Mouse (Mus musculus) limb, embryonic 13.5 days (tissue): ENCODE results near the gene Inhba. TPM values are rescaled to one million over a fixed set of nuclear protein-coding genes. Genes with fewer than 3 reads are reported as not detected.
A peak's percentile ranks its signal among the peaks of the same experiment; 100 is the strongest.

Experiments used
- ATAC-seq: fragments of 200-750 bp; cut with Nextera tagmentation; 2 replicates; pipeline ENCODE4 v1.8.0; 2017; ENCODE audit warnings: low read depth, moderate number of reproducible peaks, moderate TSS enrichment; ENCODE audit not compliant: low FRiP score
- H3K27ac ChIP-seq: fragments of 300-500 bp; sonication (generic); 2 replicates; pipeline ENCODE4 v1.5.1; 2015; ENCODE audit warnings: inconsistent platforms, mild to moderate bottlenecking, moderate library complexity
- H3K27me3 ChIP-seq: fragments of 300-500 bp; sonication (generic); 2 replicates; pipeline ENCODE4 v1.6.1; 2015; ENCODE audit warnings: mild to moderate bottlenecking, inconsistent platforms
- H3K36me3 ChIP-seq: fragments of 300-500 bp; sonication (generic); 2 replicates; pipeline ENCODE4 v1.6.1; 2015; ENCODE audit warnings: inconsistent platforms, mild to moderate bottlenecking, moderate library complexity
- H3K4me1 ChIP-seq: fragments of 300-500 bp; sonication (generic); 2 replicates; pipeline ENCODE4 v1.6.1; 2015; ENCODE audit warnings: inconsistent platforms
- H3K4me2 ChIP-seq: fragments of 300-500 bp; sonication (generic); replicated peaks from 2 replicates; pipeline ENCODE4 v1.6.1; 2015; ENCODE audit warnings: inconsistent platforms, mild to moderate bottlenecking, moderate library complexity
- H3K4me3 ChIP-seq: fragments of 300-500 bp; sonication (generic); 2 replicates; pipeline ENCODE4 v1.5.1; 2015; ENCODE audit warnings: moderate library complexity, mild to moderate bottlenecking, inconsistent platforms
- H3K9ac ChIP-seq: fragments of 300-500 bp; sonication (generic); 2 replicates; pipeline ENCODE4 v1.6.1; 2015; ENCODE audit warnings: mild to moderate bottlenecking, inconsistent platforms
- H3K9me3 ChIP-seq: fragments of 300-500 bp; sonication (generic); 2 replicates; pipeline ENCODE4 v1.6.1; 2016; ENCODE audit warnings: inconsistent platforms
- whole genome bisulfite sequencing: fragments of 180-500 bp; shearing (Covaris S2); methylation state at CpG from one replicate; pipeline ENCODE4 v1.1.7; 2015; 5-methylcytosine and 5-hydroxymethylcytosine counted together
- polyA plus RNA-seq: library from polyadenylated mRNA; unstranded; fragments of >200 nt; fragmentation: Nextera tagmentation; extraction: Ambion mirVana; gene quantifications from 2 replicates; pipeline ENCODE4 v1.2.1, GENCODE M21; 2015

Inhba gene
- polyA plus RNA-seq, 1 experiment from 2014 or later = 15.8 TPM

GRCm38 (mm10) chr13:16012243-16012887 is 714 bp downstream of the Inhba start:
- no peaks in the 10 kb centered on the region for H3K9me3 ChIP-seq
- no peaks in the 10 kb centered on the region for H3K36me3 ChIP-seq
- ATAC-seq = peak; percentile 84
- peak overlapping the region; percentile 85 for H3K4me2 ChIP-seq
- no peak overlapping the region for H3K27ac ChIP-seq
- peaks cover 38% of the 10 kb centered on the region for H3K4me1 ChIP-seq
- 6% methylated on average over 19 of the region's 19 CpGs for WGBS
- H3K9ac ChIP-seq = peak overlapping the region; percentile 66
- H3K4me3 ChIP-seq = peak overlapping the region; percentile 49
- peaks cover 31% of the 10 kb centered on the region for H3K27me3 ChIP-seq

GRCm38 (mm10) chr13:16014166-16014565 is 2.5 kb downstream of the Inhba start:
- no peaks in the 10 kb centered on the region for H3K36me3 ChIP-seq
- H3K9ac ChIP-seq = no peak overlapping the region
- no peak overlapping the region for H3K4me3 ChIP-seq
- no peak for ATAC-seq
- no peak overlapping the region for H3K27ac ChIP-seq
- H3K27me3 ChIP-seq = peaks cover 41% of the 10 kb centered on the region
- no peak overlapping the region; the same call in 1 of the 2 replicates for H3K4me2 ChIP-seq
- no peaks in the 10 kb centered on the region for H3K9me3 ChIP-seq
- 31% methylated on average over 3 of the region's 3 CpGs for WGBS
- peaks cover 38% of the 10 kb centered on the region for H3K4me1 ChIP-seq

GRCm38 (mm10) chr13:16016506-16016905 is 4.9 kb downstream of the Inhba start:
- ATAC-seq = no peak
- Histone ChIP-seq H3K9ac (no peak overlapping the region), H3K4me1 (peaks cover 32% of the 10 kb centered on the region), H3K4me3 (no peak overlapping the region; the same call in 1 of the 2 replicates), H3K9me3 (no peaks in the 10 kb centered on the region), H3K27me3 (peaks cover 30% of the 10 kb centered on the region), H3K36me3 (no peaks in the 10 kb centered on the region), H3K27ac (no peak overlapping the region), H3K4me2 (peak overlapping the region; percentile 75)
- 0% methylated on average over 1 of the region's 2 CpGs for WGBS

GRCm38 (mm10) chr13:16017338-16017737 is 5.7 kb downstream of the Inhba start:
- Histone ChIP-seq H3K36me3 (no peaks in the 10 kb centered on the region), H3K4me3 (peak overlapping the region; percentile 51), H3K27me3 (peaks cover 30% of the 10 kb centered on the region), H3K9me3 (no peaks in the 10 kb centered on the region), H3K9ac (peak overlapping the region; percentile 69), H3K4me1 (peaks cover 34% of the 10 kb centered on the region), H3K4me2 (peak overlapping the region; percentile 75), H3K27ac (peak overlapping the region; percentile 33; the same call in 1 of the 2 replicates)
- WGBS = 1% methylated on average over 20 of the region's 20 CpGs
- no peak for ATAC-seq

GRCm38 (mm10) chr13:16017777-16018176 is 6.1 kb downstream of the Inhba start:
- Histone ChIP-seq H3K9me3 (no peaks in the 10 kb centered on the region), H3K4me3 (peak overlapping the region; percentile 51), H3K36me3 (no peaks in the 10 kb centered on the region), H3K9ac (peak overlapping the region; percentile 69), H3K27ac (peak overlapping the region; percentile 33; the same call in 1 of the 2 replicates), H3K4me1 (peaks cover 34% of the 10 kb centered on the region), H3K4me2 (peak overlapping the region; percentile 75), H3K27me3 (peaks cover 30% of the 10 kb centered on the region)
- no peak for ATAC-seq
- 1% methylated on average over 9 of the region's 9 CpGs for WGBS

- H3K27me3 ChIP-seq = peaks cover 30% of the 10 kb centered on the region
- peaks cover 36% of the 10 kb centered on the region for H3K4me1 ChIP-seq
- peak overlapping the region; percentile 51 for H3K4me3 ChIP-seq
- 69% methylated on average over 3 of the region's 3 CpGs for WGBS
- no peak overlapping the region for H3K27ac ChIP-seq
- no peaks in the 10 kb centered on the region for H3K9me3 ChIP-seq
- no peaks in the 10 kb centered on the region for H3K36me3 ChIP-seq
- H3K4me2 ChIP-seq = peak overlapping the region; percentile 75
- no peak for ATAC-seq
- 0 out of 2 replicates have a peak overlapping the region, but pooled peaks have one; percentile 69 for H3K9ac ChIP-seq
Observed at GRCm38 (mm10) chr13:16018807-16019510, 7.3 kb downstream of the Inhba start.

GRCm38 (mm10) chr13:16020659-16021058 is 9.0 kb downstream of the Inhba start:
- H3K4me3 ChIP-seq = peak overlapping the region; percentile 14
- WGBS = 0% methylated on average over 1 of the region's 1 CpGs
- no peaks in the 10 kb centered on the region for H3K36me3 ChIP-seq
- peak overlapping the region; percentile 48 for H3K4me2 ChIP-seq
- H3K9me3 ChIP-seq = no peaks in the 10 kb centered on the region
- H3K9ac ChIP-seq = no peak overlapping the region
- peaks cover 22% of the 10 kb centered on the region for H3K27me3 ChIP-seq
- peak overlapping the region; percentile 65; the same call in 1 of the 2 replicates for H3K27ac ChIP-seq
- H3K4me1 ChIP-seq = peaks cover 36% of the 10 kb centered on the region
- no peak for ATAC-seq

GRCm38 (mm10) chr13:16021181-16021580 is 9.5 kb downstream of the Inhba start:
- H3K4me2 ChIP-seq = peak overlapping the region; percentile 48
- peaks cover 36% of the 10 kb centered on the region for H3K4me1 ChIP-seq
- no peaks in the 10 kb centered on the region for H3K9me3 ChIP-seq
- no peak overlapping the region for H3K9ac ChIP-seq
- ATAC-seq = no peak
- peak overlapping the region; percentile 65 for H3K27ac ChIP-seq
- no peaks in the 10 kb centered on the region for H3K36me3 ChIP-seq
- WGBS = 63% methylated on average over 6 of the region's 6 CpGs
- H3K27me3 ChIP-seq = peaks cover 17% of the 10 kb centered on the region
- H3K4me3 ChIP-seq = peak overlapping the region; percentile 14

GRCm38 (mm10) chr13:16021849-16022248 is 10.2 kb downstream of the Inhba start:
- H3K27ac ChIP-seq = 0 out of 2 replicates have a peak overlapping the region, but pooled peaks have one; percentile 56

GRCm38 (mm10) chr13:16022536-16022935 is 10.9 kb downstream of the Inhba start:
- Histone ChIP-seq H3K27ac (peak overlapping the region; percentile 56), H3K9ac (no peak overlapping the region), H3K27me3 (peaks cover 10% of the 10 kb centered on the region; the same call in 1 of the 2 replicates), H3K9me3 (no peaks in the 10 kb centered on the region), H3K4me2 (peak overlapping the region; percentile 25; the same call in 1 of the 2 replicates), H3K36me3 (peaks cover 4% of the 10 kb centered on the region), H3K4me3 (no peak overlapping the region), H3K4me1 (peaks cover 32% of the 10 kb centered on the region)
- ATAC-seq = no peak
- WGBS = 77% methylated on average over 8 of the region's 8 CpGs

More at GRCm38 (mm10) chr13:16021849-16022248, 10.2 kb downstream of the Inhba start:
- H3K9me3 ChIP-seq = no peaks in the 10 kb centered on the region
- 60% methylated on average over 7 of the region's 7 CpGs for WGBS
- H3K36me3 ChIP-seq = peaks cover 3% of the 10 kb centered on the region
- ATAC-seq = peak; percentile 68; the same call in 1 of the 2 replicates
- no peak overlapping the region for H3K9ac ChIP-seq
- H3K4me3 ChIP-seq = no peak overlapping the region
- H3K27me3 ChIP-seq = peaks cover 17% of the 10 kb centered on the region
- H3K4me2 ChIP-seq = 0 out of 2 replicates have a peak overlapping the region, but pooled peaks have one; percentile 5
- peaks cover 36% of the 10 kb centered on the region for H3K4me1 ChIP-seq

- Histone ChIP-seq H3K9me3 (no peaks in the 10 kb centered on the region), H3K27me3 (peaks cover 9% of the 10 kb centered on the region; the same call in 1 of the 2 replicates), H3K36me3 (peaks cover 4% of the 10 kb centered on the region), H3K4me2 (peak overlapping the region; percentile 31), H3K4me3 (no peak overlapping the region), H3K4me1 (peaks cover 27% of the 10 kb centered on the region), H3K9ac (no peak overlapping the region), H3K27ac (no peak overlapping the region)
- 38% methylated on average over 13 of the region's 13 CpGs for WGBS
- peak; percentile 45; the same call in 1 of the 2 replicates for ATAC-seq
Observed at GRCm38 (mm10) chr13:16023070-16024039, 11.7 kb downstream of the Inhba start.
